Mouse (Mus musculus): ENCODE results near the gene Ltb4r2. TPM values are rescaled to one million over a fixed set of nuclear protein-coding genes. Genes with fewer than 3 reads are reported as not detected.
A peak's percentile ranks its signal among the peaks of the same experiment; 100 is the strongest.

Gene Ltb4r2
- polyA plus RNA-seq, 1 experiment, result 0.83 TPM

DNA sequence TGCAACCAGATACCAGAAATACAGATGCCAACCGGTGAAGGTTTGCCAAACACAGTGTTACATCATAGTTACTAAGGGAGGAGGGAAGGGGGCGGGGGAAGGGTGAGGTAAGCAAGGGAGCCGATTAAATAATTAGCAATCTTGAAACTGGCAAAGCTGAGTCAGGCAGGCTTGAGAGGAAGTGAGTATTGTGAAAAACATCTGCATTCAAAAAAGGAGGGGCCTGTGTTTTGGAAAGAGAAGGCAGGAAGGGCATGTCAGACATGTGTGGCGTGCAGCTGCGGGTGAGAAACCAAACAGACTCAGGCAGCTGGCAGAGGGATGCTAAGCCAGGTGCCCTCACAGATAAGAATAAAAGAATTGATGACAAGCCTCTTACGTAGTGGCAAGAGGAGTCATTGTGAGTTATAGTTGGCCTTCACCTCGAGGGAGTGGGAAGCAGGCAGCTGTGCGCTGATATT, 36.8 kb upstream of the Ltb4r2 start:
- peaks cover 3% of the 10 kb centered on the region; the same call in 1 of the 2 replicates for H3K36me3 ChIP-seq (ENCODE audit: control insufficient read depth, insufficient read depth, low read length)
- H3K27me3 ChIP-seq (ENCODE audit: control insufficient read depth, insufficient read depth, low read length), result no peaks in the 10 kb centered on the region
- TF ChIP-seq POLR2A (IDR thresholded peaks at IDR 0.05; ENCODE audit: low read depth, low read length) (no peak), CTCF (IDR thresholded peaks at IDR 0.05; ENCODE audit: extremely low read depth, insufficient read depth, insufficient read length, insufficient replicate concordance) (no peak)
- peak overlapping the region; percentile 88 for H3K27ac ChIP-seq (ENCODE audit: insufficient read depth, low read length)
- H3K4me3 ChIP-seq (ENCODE audit: extremely low read depth, insufficient read depth, insufficient read length), result no peak overlapping the region; the same call in 1 of the 2 replicates
- peak; percentile 59 to 90 for DNase-seq (ENCODE audit: low read depth in 1 of 2, low spot score in 2 of 2)
- peaks cover 15% of the 10 kb centered on the region; the same call in 1 of the 2 replicates for H3K4me1 ChIP-seq (ENCODE audit: control insufficient read depth, insufficient read depth, insufficient read length)
- WGBS, result 4% methylated on average over 8 of the region's 8 CpGs

- Histone ChIP-seq H3K36me3 (ENCODE audit: control insufficient read depth, insufficient read depth, low read length) (no peaks in the 10 kb centered on the region), H3K4me3 (ENCODE audit: extremely low read depth, insufficient read depth, insufficient read length) (no peak overlapping the region), H3K4me1 (ENCODE audit: control insufficient read depth, insufficient read depth, insufficient read length) (peaks cover 15% of the 10 kb centered on the region; the same call in 1 of the 2 replicates), H3K27me3 (ENCODE audit: control insufficient read depth, insufficient read depth, low read length) (no peaks in the 10 kb centered on the region), H3K27ac (ENCODE audit: insufficient read depth, low read length) (no peak overlapping the region)
- DNase-seq (ENCODE audit: low read depth in 1 of 2, low spot score in 2 of 2), result no peak
- TF ChIP-seq POLR2A (IDR thresholded peaks at IDR 0.05; ENCODE audit: low read depth, low read length), result no peak
- TF ChIP-seq CTCF (IDR thresholded peaks at IDR 0.05; ENCODE audit: extremely low read depth, insufficient read depth, insufficient read length, insufficient replicate concordance), result no peak
These were observed 35.0 kb upstream of the Ltb4r2 start for GRCm38 (mm10) chr14:55726261-55726660.

DNA sequence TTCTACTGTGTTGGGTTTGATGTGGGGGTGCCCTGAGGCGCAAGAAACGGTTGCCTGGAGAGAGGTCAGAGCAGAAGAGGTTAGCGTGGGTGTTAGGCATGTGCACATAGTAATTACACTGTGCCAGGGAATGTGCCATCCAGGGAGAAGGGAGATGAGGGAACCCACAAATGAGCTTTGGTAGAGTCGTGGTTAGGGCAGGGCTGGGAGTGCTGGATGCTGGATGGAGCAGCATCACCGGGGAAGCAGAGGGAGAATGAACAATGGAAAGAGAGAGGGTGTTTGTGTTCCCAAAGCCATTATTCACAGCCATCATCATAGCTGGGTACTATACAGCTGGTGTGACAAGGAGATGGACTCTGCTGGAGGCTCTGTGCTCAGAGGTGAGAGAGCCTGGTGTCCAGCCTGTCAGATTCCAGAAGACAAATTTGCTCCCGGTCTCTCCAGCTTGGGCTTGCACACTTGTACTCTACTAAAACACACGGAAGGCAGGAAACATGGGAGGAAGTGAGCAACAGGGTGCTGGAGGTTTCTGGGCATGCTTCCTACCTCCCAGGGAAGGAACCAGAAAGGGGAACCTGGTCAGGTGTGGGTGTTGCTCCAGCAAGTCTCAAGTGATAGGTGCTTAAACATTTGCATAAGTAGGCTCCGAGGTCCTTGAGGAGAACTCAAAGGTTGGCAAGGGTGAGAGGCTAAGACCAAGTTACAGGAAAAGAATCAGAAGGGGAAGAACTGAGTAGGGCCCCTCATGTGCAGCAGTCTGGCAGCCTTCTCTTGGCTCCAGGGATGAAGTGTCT, 33.1 kb upstream of the Ltb4r2 start:
- DNase-seq (ENCODE audit: low read depth in 1 of 2, low spot score in 2 of 2), result no peak
- WGBS, result 54% methylated on average over 8 of the region's 8 CpGs
- TF ChIP-seq CTCF (IDR thresholded peaks at IDR 0.05; ENCODE audit: extremely low read depth, insufficient read depth, insufficient read length, insufficient replicate concordance) (no peak), POLR2A (IDR thresholded peaks at IDR 0.05; ENCODE audit: low read depth, low read length) (no peak)
- Histone ChIP-seq H3K36me3 (ENCODE audit: control insufficient read depth, insufficient read depth, low read length) (no peaks in the 10 kb centered on the region), H3K27ac (ENCODE audit: insufficient read depth, low read length) (peak overlapping the region; percentile 37; the same call in 1 of the 2 replicates), H3K27me3 (ENCODE audit: control insufficient read depth, insufficient read depth, low read length) (no peaks in the 10 kb centered on the region), H3K4me1 (ENCODE audit: control insufficient read depth, insufficient read depth, insufficient read length) (peaks cover 15% of the 10 kb centered on the region; the same call in 1 of the 2 replicates), H3K4me3 (ENCODE audit: extremely low read depth, insufficient read depth, insufficient read length) (no peak overlapping the region)

DNA sequence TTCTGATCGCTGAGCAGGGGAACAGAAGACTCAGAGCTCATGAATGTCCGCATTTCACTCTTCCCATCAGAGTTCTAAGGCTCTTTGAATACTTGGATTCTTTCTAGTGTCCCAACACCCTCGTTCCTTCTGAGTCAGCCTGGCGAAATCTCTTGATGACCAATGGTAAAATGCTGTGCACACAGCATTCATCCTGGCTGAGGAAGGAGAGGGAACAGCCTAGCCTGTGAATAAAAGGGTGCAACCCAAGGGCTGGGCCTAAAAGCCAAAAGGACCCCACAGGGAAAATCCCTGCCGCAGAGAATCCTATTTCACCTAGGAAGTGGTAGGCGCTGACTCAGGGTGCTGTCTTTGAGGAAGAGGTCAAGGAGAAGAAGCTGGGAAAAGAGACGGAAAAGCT, 31.1 kb upstream of the Ltb4r2 start:
- WGBS, result 90% methylated on average over 7 of the region's 7 CpGs
- H3K4me3 ChIP-seq (ENCODE audit: extremely low read depth, insufficient read depth, insufficient read length), result no peak overlapping the region
- no peak for DNase-seq (ENCODE audit: low read depth in 1 of 2, low spot score in 2 of 2)
- peaks cover 6% of the 10 kb centered on the region; the same call in 1 of the 2 replicates for H3K4me1 ChIP-seq (ENCODE audit: control insufficient read depth, insufficient read depth, insufficient read length)
- no peak overlapping the region for H3K27ac ChIP-seq (ENCODE audit: insufficient read depth, low read length)
- TF ChIP-seq POLR2A (IDR thresholded peaks at IDR 0.05; ENCODE audit: low read depth, low read length), result no peak
- no peak for TF ChIP-seq CTCF (IDR thresholded peaks at IDR 0.05; ENCODE audit: extremely low read depth, insufficient read depth, insufficient read length, insufficient replicate concordance)
- no peaks in the 10 kb centered on the region for H3K27me3 ChIP-seq (ENCODE audit: control insufficient read depth, insufficient read depth, low read length)
- H3K36me3 ChIP-seq (ENCODE audit: control insufficient read depth, insufficient read depth, low read length), result no peaks in the 10 kb centered on the region

- no peaks in the 10 kb centered on the region for H3K27me3 ChIP-seq (ENCODE audit: control insufficient read depth, insufficient read depth, low read length)
These were observed 30.6 kb upstream of the Ltb4r2 start for GRCm38 (mm10) chr14:55730531-55731032.

GRCm38 (mm10) chr14:55733889-55734288, 27.3 kb upstream of the Ltb4r2 start:
- no peaks in the 10 kb centered on the region; the same call in 1 of the 2 replicates for H3K4me1 ChIP-seq (ENCODE audit: control insufficient read depth, insufficient read depth, insufficient read length)
- WGBS, result 79% methylated on average over 10 of the region's 10 CpGs
- no peak overlapping the region for H3K4me3 ChIP-seq (ENCODE audit: extremely low read depth, insufficient read depth, insufficient read length)
- no peak for DNase-seq (ENCODE audit: low read depth in 1 of 2, low spot score in 2 of 2)
- H3K36me3 ChIP-seq (ENCODE audit: control insufficient read depth, insufficient read depth, low read length), result peaks cover 3% of the 10 kb centered on the region; the same call in 1 of the 2 replicates
- TF ChIP-seq CTCF (IDR thresholded peaks at IDR 0.05; ENCODE audit: extremely low read depth, insufficient read depth, insufficient read length, insufficient replicate concordance) (no peak), POLR2A (IDR thresholded peaks at IDR 0.05; ENCODE audit: low read depth, low read length) (no peak)
- H3K27me3 ChIP-seq (ENCODE audit: control insufficient read depth, insufficient read depth, low read length), result no peaks in the 10 kb centered on the region
- no peak overlapping the region for H3K27ac ChIP-seq (ENCODE audit: insufficient read depth, low read length)

More at GRCm38 (mm10) chr14:55730531-55731032, 30.6 kb upstream of the Ltb4r2 start:
- H3K4me3 ChIP-seq (ENCODE audit: extremely low read depth, insufficient read depth, insufficient read length), result no peak overlapping the region
- no peak for DNase-seq (ENCODE audit: low read depth in 1 of 2, low spot score in 2 of 2)
- 90% methylated on average over 7 of the region's 7 CpGs for WGBS
- H3K4me1 ChIP-seq (ENCODE audit: control insufficient read depth, insufficient read depth, insufficient read length), result peaks cover 3% of the 10 kb centered on the region; the same call in 1 of the 2 replicates
- no peak for TF ChIP-seq CTCF (IDR thresholded peaks at IDR 0.05; ENCODE audit: extremely low read depth, insufficient read depth, insufficient read length, insufficient replicate concordance)
- TF ChIP-seq POLR2A (IDR thresholded peaks at IDR 0.05; ENCODE audit: low read depth, low read length), result no peak
- H3K27ac ChIP-seq (ENCODE audit: insufficient read depth, low read length), result no peak overlapping the region
- no peaks in the 10 kb centered on the region for H3K36me3 ChIP-seq (ENCODE audit: control insufficient read depth, insufficient read depth, low read length)
